Mouse (Mus musculus) G1E (cell line): ENCODE data around the gene Gm9821.

Experiments used
- CTCF ChIP-seq: IDR thresholded peaks from 2 replicates; pipeline ENCODE4 v1.5.1; 2012; ENCODE audit warnings: low read depth, low read length, inconsistent platforms, mixed read lengths
- GATA2 ChIP-seq: IDR thresholded peaks from 2 replicates; pipeline ENCODE4 v1.6.1; 2012; ENCODE audit warnings: low read depth, low read length, inconsistent platforms, borderline replicate concordance
- TAL1 ChIP-seq: conservative IDR thresholded peaks from 2 replicates; pipeline ENCODE4 v1.6.1; 2012; ENCODE audit warnings: low read depth, low read length, inconsistent platforms, mixed read lengths

- TF ChIP-seq CTCF = no peak
- no peak for TF ChIP-seq TAL1
- no peak for TF ChIP-seq GATA2
Measured at GRCm38 (mm10) chr2:91957096-91957495, 11.6 kb downstream of the Gm9821 start.
